Mouse (Mus musculus): ENCODE results near the gene H2afb2. TPM values are rescaled to one million over a fixed set of nuclear protein-coding genes. Genes with fewer than 3 reads are reported as not detected.

The H2afb2 gene
- not detected in 2 replicates for polyA plus RNA-seq (2012; rRNA removed)

GRCm38 (mm10) chrX:116680878-116681277 is at the start of gene H2afb2:
TSS of gene H2afb2 (plus strand) at chrX:116681178.
- DNase-seq (ENCODE audit: low read depth) = no peak
- TF ChIP-seq CTCF (IDR thresholded peaks at IDR 0.05; ENCODE audit: borderline replicate concordance, extremely low read depth, insufficient read depth, insufficient read length) (no peak), POLR2A (IDR thresholded peaks at IDR 0.05; ENCODE audit: borderline replicate concordance, extremely low read depth, insufficient read depth, insufficient read length, poor library complexity, severe bottlenecking) (no peak)

Other genes with a start within 250 kb of the H2afb2 start
- gene Cpxcr1, start 232.2 kb upstream of the H2afb2 start, polyA plus RNA-seq (2012; rRNA removed) = not detected in 2 replicates